8 mouse cellular contexts compared by ENCODE assay signal in the genomic region with DNA sequence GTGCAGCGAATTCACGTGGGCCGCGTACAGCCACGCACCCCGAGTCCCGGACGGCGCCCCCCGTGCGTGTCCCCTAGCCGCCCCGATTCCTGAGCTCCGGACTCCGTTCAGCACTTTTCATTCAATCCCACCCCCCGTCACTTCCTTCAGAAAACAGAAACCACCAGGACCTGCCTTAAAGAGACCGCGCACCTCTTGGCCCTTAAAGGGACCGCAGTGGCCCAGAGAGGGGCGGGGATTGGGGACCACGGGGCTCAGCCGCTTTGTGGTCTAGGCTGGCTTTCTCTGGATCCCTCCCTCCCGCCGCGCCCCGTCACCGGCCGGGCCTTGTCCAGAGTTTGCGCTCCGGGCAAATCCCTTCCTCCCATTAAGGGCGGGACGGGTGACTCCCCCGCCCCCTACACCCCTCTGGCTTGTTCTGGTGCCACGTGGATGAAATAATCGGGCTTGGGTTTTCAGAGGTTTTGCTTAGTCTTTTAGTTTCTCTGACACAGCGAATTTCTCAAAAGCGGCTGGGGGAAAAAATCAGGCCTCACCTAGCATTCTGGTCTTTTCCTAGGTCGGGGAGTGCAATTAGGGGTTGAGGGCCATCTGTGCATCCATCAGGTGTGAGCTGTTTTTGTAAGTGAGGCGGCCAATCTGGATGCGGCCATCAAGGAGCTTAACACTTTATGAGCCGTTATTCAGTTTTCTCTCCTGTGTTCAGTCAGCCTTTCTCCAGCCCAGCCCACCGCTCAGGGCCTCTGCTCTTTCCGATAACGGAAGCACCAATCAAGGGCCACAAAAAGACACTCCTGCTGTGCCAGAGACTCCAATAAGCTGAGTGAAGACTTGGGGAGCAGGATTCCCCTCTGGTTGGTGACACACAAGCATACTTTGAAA. TPM values are rescaled to one million over a fixed set of nuclear protein-coding genes. Genes with fewer than 3 reads are reported as not detected.
DNase-seq lines count a peak whose midpoint lies in the region; ATAC-seq and TF ChIP-seq lines count a peak whose summit lies in the region.

Gene Oaf (minus strand): TSS at position 200 of the 882 bp plus-strand sequence.

- ATAC-seq in forebrain, embryonic 16.5 days: peak; percentile 88
- ATAC-seq in liver, embryonic 16.5 days (ENCODE audit: low read depth): peak; percentile 81
- ATAC-seq in neural tube, embryonic 13.5 days (ENCODE audit: low read depth): peak; percentile 90

- H3K9ac ChIP-seq in MEL (ENCODE audit: control insufficient read depth, low read depth, low read length, poor library complexity, severe bottlenecking): peak within 1 kb of the TSS; percentile 87
- peak within 1 kb of the TSS; percentile 63 for H3K9ac ChIP-seq in forebrain, embryonic 16.5 days (replicated peaks; ENCODE audit: low read depth, low read length)
- peak within 1 kb of the TSS; percentile 86 for H3K9ac ChIP-seq in liver, embryonic 16.5 days (ENCODE audit: low read depth, low read length)
- H3K9ac ChIP-seq in neural tube, embryonic 13.5 days: peak within 1 kb of the TSS; percentile 66

- no peak for TF ChIP-seq CTCF in MEL (IDR thresholded peaks at IDR 0.05 in 2 of 3, conservative IDR thresholded peaks at IDR 0.05 in 1 of 3; ENCODE audit: control insufficient read depth in 1 of 3, insufficient read depth in 1 of 3, low read depth in 2 of 3, low read length in 3 of 3, poor library complexity in 1 of 3, severe bottlenecking in 1 of 3)
- no peak for TF ChIP-seq CTCF in cerebellum, adult 2 months (IDR thresholded peaks at IDR 0.05; ENCODE audit: borderline replicate concordance, insufficient read depth, low read depth, low read length)

- DNase-seq in MEL (ENCODE audit: low read depth, low spot score): peak; percentile 94
- peak; percentile 23 to 34 for DNase-seq in cerebellum, adult 2 months
- peak; percentile 88 to 90 for DNase-seq in heart, postnatal 14 days
- DNase-seq in layer of hippocampus, adult 11-12 months (ENCODE audit: low spot score): peak; percentile 73
- DNase-seq in testis, postnatal 14 days (ENCODE audit: low spot score): peak; percentile 84

- peaks cover 23 to 66% of the 10 kb centered on the region in 2 experiments for H3K4me1 ChIP-seq in MEL (ENCODE audit: control insufficient read depth in 1 of 2, insufficient read depth in 2 of 2, low read length in 2 of 2)
- no peaks in the 10 kb centered on the region for H3K4me1 ChIP-seq in cerebellum, adult 2 months (ENCODE audit: control insufficient read depth, insufficient read depth, low read length)
- H3K4me1 ChIP-seq in forebrain, embryonic 16.5 days (replicated peaks; ENCODE audit: control insufficient read depth, insufficient read depth, low read length): peaks cover 15% of the 10 kb centered on the region
- peaks cover 78% of the 10 kb centered on the region for H3K4me1 ChIP-seq in liver, embryonic 16.5 days (ENCODE audit: control insufficient read depth, low read depth, low read length)
- peaks cover 24% of the 10 kb centered on the region for H3K4me1 ChIP-seq in neural tube, embryonic 13.5 days (replicated peaks)

- peak; percentile 41 to 84; a peak in 3 of 4 replicates for TF ChIP-seq POLR2A in MEL (IDR thresholded peaks at IDR 0.05; ENCODE audit: control insufficient read depth in 1 of 2, insufficient read depth in 1 of 2, low read depth in 1 of 2, low read length in 2 of 2, poor library complexity in 1 of 2)
- no peak for TF ChIP-seq POLR2A in cerebellum, adult 2 months (IDR thresholded peaks at IDR 0.05; ENCODE audit: borderline replicate concordance, insufficient read depth, low read length)

- peaks cover 34% of the 10 kb centered on the region for H3K79me2 ChIP-seq in MEL (ENCODE audit: control insufficient read depth, insufficient read depth, low read length, poor library complexity)

- peak within 1 kb of the TSS; percentile 74 to 95 for H3K4me3 ChIP-seq in MEL (ENCODE audit: control insufficient read depth in 1 of 2, insufficient read depth in 1 of 2, low read depth in 2 of 2, low read length in 2 of 2)
- peak within 1 kb of the TSS; percentile 28 for H3K4me3 ChIP-seq in cerebellum, adult 2 months (replicated peaks; ENCODE audit: insufficient read depth, low read depth, low read length)
- peak within 1 kb of the TSS; percentile 55 for H3K4me3 ChIP-seq in forebrain, embryonic 16.5 days (replicated peaks; ENCODE audit: low read length)
- peak within 1 kb of the TSS; percentile 86 for H3K4me3 ChIP-seq in liver, embryonic 16.5 days (ENCODE audit: low read depth, low read length)
- H3K4me3 ChIP-seq in neural tube, embryonic 13.5 days: peak within 1 kb of the TSS; percentile 54

- 6% methylated on average over 44 of the region's 44 CpGs for WGBS in cerebellum, adult 2 months
- WGBS in forebrain, embryonic 16.5 days: 1% methylated on average over 44 of the region's 44 CpGs
- 1% methylated on average over 38 of the region's 44 CpGs for WGBS in liver, embryonic 16.5 days (ENCODE audit: insufficient replicate concordance)
- WGBS in neural tube, embryonic 13.5 days: 2% methylated on average over 43 of the region's 44 CpGs

- peak within 1 kb of the TSS; percentile 99 for H3K27ac ChIP-seq in MEL (ENCODE audit: control insufficient read depth, low read depth, low read length)
- no peak within 1 kb of the TSS for H3K27ac ChIP-seq in cerebellum, adult 2 months (ENCODE audit: insufficient read depth, low read length)
- no peak within 1 kb of the TSS for H3K27ac ChIP-seq in forebrain, embryonic 16.5 days (ENCODE audit: low read length)
- peak within 1 kb of the TSS; percentile 92 for H3K27ac ChIP-seq in liver, embryonic 16.5 days (ENCODE audit: low read length)
- peak within 1 kb of the TSS; percentile 70 for H3K27ac ChIP-seq in neural tube, embryonic 13.5 days (replicated peaks)

- peak within 1 kb of the TSS; percentile 84 for H3K4me2 ChIP-seq in forebrain, embryonic 16.5 days (ENCODE audit: low read length)
- H3K4me2 ChIP-seq in liver, embryonic 16.5 days (ENCODE audit: low read depth, low read length): peak within 1 kb of the TSS; percentile 90
- H3K4me2 ChIP-seq in neural tube, embryonic 13.5 days: peak within 1 kb of the TSS; percentile 66

- intact Hi-C loops in heart, postnatal 14 days (cut with DNase I): no loop called here

- H3K36me3 ChIP-seq in MEL (ENCODE audit: control insufficient read depth in 1 of 2, insufficient read depth in 2 of 2, low read length in 2 of 2): peaks cover 0 to 63% of the 10 kb centered on the region in 2 experiments; a peak in 3 of 4 replicates
- no peaks in the 10 kb centered on the region for H3K36me3 ChIP-seq in forebrain, embryonic 16.5 days (ENCODE audit: control insufficient read depth, insufficient read depth)
- no peaks in the 10 kb centered on the region; the same call in 1 of the 2 replicates for H3K36me3 ChIP-seq in liver, embryonic 16.5 days (ENCODE audit: control insufficient read depth, insufficient read depth)
- H3K36me3 ChIP-seq in neural tube, embryonic 13.5 days: no peaks in the 10 kb centered on the region

- TF ChIP-seq RAD21 in MEL (IDR thresholded peaks at IDR 0.05; ENCODE audit: low read depth, low read length): no peak

- TF ChIP-seq EP300 in MEL (IDR thresholded peaks at IDR 0.05; ENCODE audit: low read depth in 1 of 2, low read length in 2 of 2): peak; percentile 14 to 76

- no peaks in the 10 kb centered on the region for H3K9me3 ChIP-seq in MEL (replicated peaks; ENCODE audit: insufficient read depth, low read length)
- H3K9me3 ChIP-seq in forebrain, embryonic 16.5 days (ENCODE audit: control insufficient read depth, low read length): no peaks in the 10 kb centered on the region
- H3K9me3 ChIP-seq in liver, embryonic 16.5 days (replicated peaks; ENCODE audit: control insufficient read depth, low read length): no peaks in the 10 kb centered on the region
- no peaks in the 10 kb centered on the region for H3K9me3 ChIP-seq in neural tube, embryonic 13.5 days

- no peaks in the 10 kb centered on the region for H3K27me3 ChIP-seq in MEL (ENCODE audit: control insufficient read depth in 1 of 2, insufficient read depth in 2 of 2, low read length in 2 of 2)
- 0 out of 2 replicates have a peak, but pooled peaks cover 2% of the 10 kb centered on the region for H3K27me3 ChIP-seq in cerebellum, adult 2 months (ENCODE audit: control insufficient read depth, insufficient read depth, low read length)
- peaks cover 15% of the 10 kb centered on the region; the same call in 1 of the 2 replicates for H3K27me3 ChIP-seq in forebrain, embryonic 16.5 days (replicated peaks; ENCODE audit: control insufficient read depth, insufficient read depth, low read length)
- H3K27me3 ChIP-seq in liver, embryonic 16.5 days (ENCODE audit: control insufficient read depth, insufficient read depth, low read depth, low read length): no peaks in the 10 kb centered on the region
- peaks cover 38% of the 10 kb centered on the region for H3K27me3 ChIP-seq in neural tube, embryonic 13.5 days

TF ChIP-seq in MEL, 35 proteins besides CTCF, POLR2A, EP300 and RAD21 (continues in another document):
- no peak; the same call in none of the 2 replicates for TF ChIP-seq RCOR1 (IDR thresholded peaks at IDR 0.05; ENCODE audit: low read depth, low read length)
- no peak; the same call in 1 of the 2 replicates for TF ChIP-seq KAT2A (conservative IDR thresholded peaks at IDR 0.05; ENCODE audit: low read depth, low read length)
- peak; percentile 72 for TF ChIP-seq MYB (IDR thresholded peaks at IDR 0.05; ENCODE audit: low read depth, low read length)
- peak; percentile 78 for TF ChIP-seq NELFE (IDR thresholded peaks at IDR 0.05; ENCODE audit: low read depth, low read length)
- peak; percentile 43; the same call in 1 of the 2 replicates for TF ChIP-seq MAFK (IDR thresholded peaks at IDR 0.05; ENCODE audit: borderline replicate concordance, low read depth, low read length)
- TF ChIP-seq POLR2AphosphoS2 (IDR thresholded peaks at IDR 0.05; ENCODE audit: low read length): peak; percentile 88
- TF ChIP-seq TCF12 (IDR thresholded peaks at IDR 0.05; ENCODE audit: low read depth, low read length): peak; percentile 77
- no peak; the same call in 1 of the 2 replicates for TF ChIP-seq GATA1 (IDR thresholded peaks at IDR 0.05; ENCODE audit: low read depth, low read length)
- peak; percentile 31; the same call in 1 of the 2 replicates for TF ChIP-seq GABPA (IDR thresholded peaks at IDR 0.05; ENCODE audit: low read depth, low read length)
- TF ChIP-seq ZNF384 (IDR thresholded peaks at IDR 0.05; ENCODE audit: low read depth, low read length): no peak
- TF ChIP-seq NRF1 (IDR thresholded peaks at IDR 0.05; ENCODE audit: insufficient read depth, low read depth, low read length, poor library complexity, severe bottlenecking): no peak

RNA-seq across cellular contexts. Expression of gene Oaf, which starts in this region (rescaled TPM):
- total RNA-seq in MEL (2012; rRNA removed): 57.6 and 64.2 TPM in 2 replicates
- polyA plus RNA-seq in MEL (2012; ENCODE audit: insufficient read depth in 1 of 2, insufficient read length in 2 of 2, low read depth in 1 of 2, low replicate concordance in 2 of 2, missing spikeins in 1 of 2): 100 to 1,000 TPM in 1 of 2 experiments, not detected in 1; 137 TPM
- 5.2 and 6.3 TPM in 2 replicates for polyA plus RNA-seq in cerebellum, adult 2 months (2012; rRNA removed)
- polyA plus RNA-seq in forebrain, embryonic 16.5 days (2015; fragmentation: Nextera tagmentation; extraction: Ambion mirVana): 5.7 and 10.5 TPM in 2 replicates
- 10 to 100 TPM; 13.0 to 14.9 TPM for total RNA-seq in heart, postnatal 14 days (2021)
- 24.4 and 29.0 TPM in 2 replicates for polyA plus RNA-seq in liver, embryonic 16.5 days (2015; fragmentation: Nextera tagmentation; extraction: Ambion mirVana)
- polyA plus RNA-seq in neural tube, embryonic 13.5 days (2015; fragmentation: Nextera tagmentation; extraction: Ambion mirVana): 17.3 and 21.1 TPM in 2 replicates

Comparison
In these comparisons a context has a peak if more than half of its experiments do, and no peak if none do; other contexts are left out.
1. DNase-seq: peak in every context shown above with its lines; median percentile 94 in MEL; 89 in heart, postnatal 14 days; 84 in testis, postnatal 14 days; 73 in layer of hippocampus, adult 11-12 months; 28 in cerebellum, adult 2 months.
2. H3K27ac ChIP-seq: peak in MEL (single experiment), liver, embryonic 16.5 days (single experiment) and neural tube, embryonic 13.5 days (single experiment); none in cerebellum, adult 2 months (single experiment) and forebrain, embryonic 16.5 days (single experiment).
3. H3K4me3 ChIP-seq: peak in every context shown above with its lines; median percentile 86 in liver, embryonic 16.5 days; 84 in MEL; 55 in forebrain, embryonic 16.5 days; 54 in neural tube, embryonic 13.5 days; 28 in cerebellum, adult 2 months.
4. Peak in every context shown above with its lines, with median percentiles within 50 percentile points of each other: H3K9ac ChIP-seq, ATAC-seq and H3K4me2 ChIP-seq.